Mouse (Mus musculus) heart, adult 2 months (tissue): Measurements from ENCODE around the gene Hoxa10. TPM values are rescaled to one million over a fixed set of nuclear protein-coding genes. Genes with fewer than 3 reads are reported as not detected.

Source experiments
- DNase-seq, 2 experiments: peaks; one replicate each; pipeline ENCODE4 v3.0.0; 2021
- H3K27ac ChIP-seq: fragments of 200-600 bp; 2 replicates; pipeline ENCODE4 v1.8.1; 2022
- H3K27me3 ChIP-seq: fragments of 200-500 bp; 2 replicates; pipeline ENCODE4 v1.6.1; 2012; ENCODE audit warnings: mild to moderate bottlenecking, low read length, inconsistent platforms, mixed read lengths; ENCODE audit not compliant: control insufficient read depth, insufficient read depth
- H3K36me3 ChIP-seq: fragments of 200-500 bp; 2 replicates; pipeline ENCODE4 v1.6.1; 2012; ENCODE audit warnings: low read length, inconsistent platforms; ENCODE audit not compliant: control insufficient read depth, insufficient read depth
- H3K4me1 ChIP-seq: fragments of 200-500 bp; 2 replicates; pipeline ENCODE4 v1.6.1; 2011; ENCODE audit warnings: low read length; ENCODE audit not compliant: control insufficient read depth, insufficient read depth
- H3K4me3 ChIP-seq: fragments of 200-600 bp; 2 replicates; pipeline ENCODE4 v1.8.1; 2022
- H3K79me2 ChIP-seq: fragments of 200-500 bp; replicated peaks from 2 replicates; pipeline ENCODE4 v1.6.1; 2012; ENCODE audit warnings: mild to moderate bottlenecking, inconsistent platforms, low read length, moderate library complexity, mixed read lengths; ENCODE audit not compliant: control insufficient read depth, insufficient read depth
- H3K9ac ChIP-seq: fragments of 200-500 bp; 2 replicates; pipeline ENCODE4 v1.6.1; 2012; ENCODE audit warnings: low read depth, mild to moderate bottlenecking, control low read depth, inconsistent platforms, low read length, mixed read lengths
- CTCF ChIP-seq: fragments of 200-600 bp; IDR thresholded peaks from 2 replicates; pipeline ENCODE4 v1.8.1; 2022; ENCODE audit warnings: antibody characterized with exemption, mild to moderate bottlenecking, moderate library complexity
- EP300 ChIP-seq: fragments of 200-500 bp; IDR thresholded peaks from 2 replicates; pipeline ENCODE4 v1.6.1; 2011; ENCODE audit warnings: low read depth, low read length, control low read depth; ENCODE audit not compliant: insufficient read depth
- POLR2A ChIP-seq: fragments of 200-500 bp; IDR thresholded peaks from 2 replicates; pipeline ENCODE4 v1.6.1; 2011; ENCODE audit warnings: mild to moderate bottlenecking, low read depth, low read length, control low read depth; ENCODE audit not compliant: insufficient read depth
- WGBS: fragments of 180-500 bp; shearing (Covaris S2); methylation state at CpG from one replicate; pipeline ENCODE4 v1.1.7; 2018; 5-methylcytosine and 5-hydroxymethylcytosine counted together
- intact Hi-C: fragments of 180-260 bp; cut with DNase I; formaldehyde crosslinking; loops from one replicate; pipeline ENCODE4 v1.15.1; 2025
- polyA plus RNA-seq: library from polyadenylated mRNA; depleted of rRNA; stranded (reverse); fragments of >200 nt; gene quantifications from 2 replicates; pipeline ENCODE4 v1.2.3, GENCODE M21; 2012
- total RNA-seq, 2 experiments: library from RNA; stranded (reverse); gene quantifications; 2 replicates each; pipeline ENCODE4 v1.2.3; 2021

Hoxa10 gene
- total and polyA plus RNA-seq, 3 experiments = not detected

- Histone ChIP-seq H3K27ac (no peak overlapping the region), H3K27me3 (peaks cover 54% of the 10 kb centered on the region), H3K4me1 (no peaks in the 10 kb centered on the region; the same call in 1 of the 2 replicates), H3K79me2 (no peaks in the 10 kb centered on the region), H3K4me3 (no peak overlapping the region), H3K36me3 (no peaks in the 10 kb centered on the region), H3K9ac (no peak overlapping the region)
- 5% methylated on average over 18 of the region's 18 CpGs for WGBS
- TF ChIP-seq CTCF (no peak), POLR2A (no peak), EP300 (no peak)
- intact Hi-C loops = no loop called here
- peak; percentile 17 to 40 for DNase-seq
Observed at GRCm38 (mm10) chr6:52231885-52232567, 8.6 kb downstream of the Hoxa10 start.

DNA sequence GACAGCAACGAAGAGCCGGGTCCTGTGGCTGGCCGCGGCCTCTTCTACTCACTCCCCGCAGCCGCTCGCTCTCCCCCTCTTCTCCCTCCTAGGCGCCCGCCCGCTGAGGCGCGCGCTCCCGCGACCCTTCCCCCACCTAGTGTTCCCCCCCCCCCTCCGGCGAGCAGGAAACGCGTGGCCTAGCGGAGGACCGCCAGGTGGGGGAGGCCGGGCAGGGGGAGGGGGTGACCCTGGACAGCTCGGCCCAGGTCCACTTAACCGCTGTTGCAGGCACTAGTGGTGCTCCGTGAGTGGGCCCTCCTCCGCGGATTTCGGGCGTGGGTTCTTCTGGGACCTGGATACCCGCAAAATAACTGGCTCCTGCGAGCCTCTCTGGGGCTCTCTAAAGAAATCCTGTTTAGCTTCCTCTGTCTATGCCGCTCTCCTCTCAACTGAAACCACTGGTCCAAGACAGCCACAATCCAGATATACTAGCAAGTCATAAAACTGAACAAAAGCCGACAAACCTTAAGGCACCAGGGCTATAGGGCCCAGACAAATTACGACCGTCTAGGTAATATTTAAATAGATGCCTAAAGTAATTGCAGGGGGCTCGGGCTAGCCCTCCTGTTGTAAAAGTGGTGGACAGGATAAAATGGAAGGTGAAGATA is 10.0 kb downstream of the Hoxa10 start, which contains the start of gene Hoxa9:
Gene Hoxa9 (minus strand): TSS at position 574 of the 650 bp plus-strand sequence.
- Histone ChIP-seq H3K36me3 (no peaks in the 10 kb centered on the region), H3K27ac (no peak within 1 kb of the TSS), H3K9ac (no peak within 1 kb of the TSS), H3K4me1 (no peaks in the 10 kb centered on the region; the same call in 1 of the 2 replicates), H3K4me3 (no peak within 1 kb of the TSS), H3K79me2 (no peaks in the 10 kb centered on the region), H3K27me3 (peaks cover 59% of the 10 kb centered on the region)
- intact Hi-C loops = no loop called here
- WGBS = 3% methylated on average over 36 of the region's 36 CpGs
- peak in 1 of 2 experiments; percentile 23 for DNase-seq
- TF ChIP-seq CTCF (no peak), POLR2A (no peak), EP300 (no peak)

DNA sequence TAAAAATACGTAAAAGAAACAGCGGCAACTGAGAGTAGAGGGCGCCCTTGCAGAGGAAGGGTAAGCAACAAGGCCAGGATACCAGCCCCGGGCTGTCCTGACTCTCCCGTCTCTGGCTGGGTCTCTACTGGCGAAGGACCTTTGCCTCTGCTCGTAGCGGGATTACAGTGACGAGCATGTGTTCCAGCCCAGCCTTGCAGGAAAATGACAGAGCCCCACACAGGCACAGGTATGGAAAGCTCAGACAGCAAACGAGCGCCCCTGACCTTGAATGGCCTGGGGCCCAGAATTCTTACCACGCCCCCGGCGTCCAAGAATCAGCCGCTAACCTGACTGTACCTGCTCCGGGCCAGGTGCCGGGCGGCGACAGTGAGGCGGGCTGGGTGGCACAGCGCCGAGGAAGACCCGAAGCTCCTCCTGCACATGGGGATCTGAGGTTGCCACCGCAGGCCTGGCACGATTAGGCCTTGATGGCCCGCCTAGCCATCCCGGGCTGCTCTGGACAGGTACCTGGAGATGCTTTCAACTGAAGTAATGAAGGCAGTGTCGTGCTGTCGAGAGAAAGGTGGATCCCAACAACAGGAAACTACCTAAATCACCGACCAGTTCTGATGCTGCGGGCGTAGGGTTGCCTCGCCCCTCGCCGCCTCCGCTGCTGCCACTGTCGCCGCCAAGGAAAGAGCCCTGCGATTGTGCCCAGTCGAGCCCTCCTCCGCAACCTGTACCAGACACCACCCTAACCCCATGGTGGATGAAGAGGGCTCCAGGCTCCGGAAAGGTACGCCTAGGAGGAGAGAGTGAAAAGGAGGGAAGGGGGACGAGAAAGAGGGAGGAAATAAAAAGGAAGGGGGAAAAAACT is 10.9 kb downstream of the Hoxa10 start:
- Histone ChIP-seq H3K36me3 (no peaks in the 10 kb centered on the region), H3K27ac (no peak overlapping the region), H3K79me2 (no peaks in the 10 kb centered on the region), H3K9ac (no peak overlapping the region), H3K27me3 (peaks cover 60% of the 10 kb centered on the region), H3K4me3 (no peak overlapping the region), H3K4me1 (no peaks in the 10 kb centered on the region; the same call in 1 of the 2 replicates)
- DNase-seq = no peak
- WGBS = 6% methylated on average over 44 of the region's 44 CpGs
- TF ChIP-seq CTCF (no peak), POLR2A (no peak), EP300 (no peak)
- intact Hi-C loops = no loop called here

- Histone ChIP-seq H3K4me1 (no peaks in the 10 kb centered on the region; the same call in 1 of the 2 replicates), H3K79me2 (no peaks in the 10 kb centered on the region), H3K9ac (no peak overlapping the region), H3K27ac (no peak overlapping the region), H3K27me3 (peaks cover 52% of the 10 kb centered on the region), H3K36me3 (no peaks in the 10 kb centered on the region), H3K4me3 (no peak overlapping the region)
- 5% methylated on average over 38 of the region's 38 CpGs for WGBS
- TF ChIP-seq EP300 (no peak), POLR2A (no peak), CTCF (no peak)
- DNase-seq = peak in 1 of 2 experiments; percentile 10
- intact Hi-C loops = no loop called here
Observed at GRCm38 (mm10) chr6:52228475-52229465, 11.9 kb downstream of the Hoxa10 start.
